Mouse (Mus musculus): ENCODE measurements around the gene Herc3.
"Not testable (repeated sequence)": the region's sequence is repeated elsewhere in the genome, so short reads cannot be mapped to it uniquely, and the experiment has no call there.

The Herc3 gene

DNA sequence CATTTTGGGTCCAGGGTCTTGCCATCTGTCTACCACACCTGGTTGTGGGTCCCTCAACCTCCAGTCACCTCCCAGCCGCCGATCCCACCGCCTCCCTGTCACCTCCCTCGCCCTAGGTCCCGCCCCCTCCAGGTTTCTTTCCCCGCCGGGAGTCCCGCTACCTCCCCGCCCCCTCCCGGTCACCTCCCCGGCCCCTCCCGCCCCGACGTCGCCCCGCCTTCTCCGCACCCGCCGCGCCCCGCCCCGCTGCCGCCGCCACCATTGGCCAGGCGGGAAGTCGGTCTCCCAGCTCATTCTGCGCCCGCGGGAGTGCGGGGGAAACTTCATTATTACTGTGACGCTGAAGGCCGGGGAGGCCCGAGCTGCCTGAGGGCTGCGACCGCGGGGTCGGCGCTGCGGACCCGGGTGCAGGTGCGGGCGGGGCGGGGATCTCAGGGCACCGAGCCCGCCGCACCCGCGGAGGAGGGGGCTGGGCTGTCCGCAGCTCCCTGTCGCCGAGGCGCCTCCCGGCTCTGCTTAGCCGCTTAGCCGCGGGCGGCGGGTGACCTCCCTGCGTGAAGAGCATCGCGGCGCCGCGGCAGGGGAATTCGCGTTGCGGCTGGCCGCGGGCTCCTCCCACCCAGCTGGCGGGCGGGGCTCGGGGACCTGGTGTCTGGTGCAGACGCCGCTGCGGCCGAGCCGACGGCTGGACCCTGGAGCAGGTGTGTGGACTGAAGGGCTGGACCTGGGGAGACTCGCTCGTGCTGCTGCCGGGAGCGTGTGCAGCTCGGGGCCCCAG lies at the start of gene Herc3:
Gene Herc3, plus strand, starts transcription at position 234 of the 778 bp plus-strand sequence.
- peak; percentile 82 for DNase-seq (ENCODE audit: low spot score)

- no peak for DNase-seq (ENCODE audit: low spot score)
These were observed 29.9 kb upstream of the Herc3 start for GRCm38 (mm10) chr6:58801394-58801793.

GRCm38 (mm10) chr6:58814381-58814780 lies 16.9 kb upstream of the Herc3 start:
- no peak for DNase-seq (ENCODE audit: low spot score)

DNA sequence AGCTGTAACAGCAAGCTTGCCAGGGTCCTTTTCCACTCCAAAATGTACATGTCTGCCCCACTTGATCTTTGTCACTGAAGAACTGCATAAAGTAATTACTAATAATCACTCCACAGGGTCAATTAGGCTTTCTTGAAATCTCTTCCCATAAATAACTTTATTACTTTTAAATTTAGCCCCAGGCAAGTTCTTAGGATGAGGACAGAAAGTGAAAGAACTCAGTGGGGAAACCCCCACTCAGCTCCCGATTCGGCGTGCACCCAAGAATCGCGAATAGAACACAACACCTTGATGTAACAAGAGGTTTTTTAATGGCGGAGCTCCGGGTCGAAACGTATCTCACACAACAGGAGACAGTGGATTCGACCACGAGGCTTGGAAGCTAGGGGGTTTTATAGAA lies 14.2 kb upstream of the Herc3 start:
- not testable (repeated sequence) for DNase-seq (ENCODE audit: low spot score)

DNA sequence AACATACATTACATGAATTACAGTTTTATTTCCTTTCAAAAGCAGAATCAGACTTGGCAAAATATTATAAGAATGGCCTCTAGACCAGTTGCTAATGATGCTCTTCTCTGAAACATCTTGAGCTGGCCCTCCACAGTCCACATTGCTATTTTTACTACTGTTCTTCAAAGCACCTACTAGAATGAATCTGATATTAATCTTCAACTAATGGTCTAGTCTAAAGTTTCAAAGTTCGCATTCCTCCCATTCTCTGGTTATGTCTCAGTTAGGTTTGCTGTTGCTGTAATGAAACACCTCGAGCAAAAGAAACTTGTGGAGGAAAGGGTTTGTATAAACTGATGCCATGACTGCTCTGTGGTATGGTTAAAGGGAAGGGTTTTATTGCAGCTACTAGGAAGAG lies 5.6 kb upstream of the Herc3 start:
- DNase-seq (ENCODE audit: low spot score), result no peak

GRCm38 (mm10) chr6:58826089-58826488 lies 5.2 kb upstream of the Herc3 start:
- DNase-seq (ENCODE audit: low spot score), result no peak

GRCm38 (mm10) chr6:58828582-58828981 lies 2.7 kb upstream of the Herc3 start:
- no peak for DNase-seq (ENCODE audit: low spot score)

GRCm38 (mm10) chr6:58830840-58831231 lies 429 bp upstream of the Herc3 start:
- no peak for DNase-seq (ENCODE audit: low spot score)

DNA sequence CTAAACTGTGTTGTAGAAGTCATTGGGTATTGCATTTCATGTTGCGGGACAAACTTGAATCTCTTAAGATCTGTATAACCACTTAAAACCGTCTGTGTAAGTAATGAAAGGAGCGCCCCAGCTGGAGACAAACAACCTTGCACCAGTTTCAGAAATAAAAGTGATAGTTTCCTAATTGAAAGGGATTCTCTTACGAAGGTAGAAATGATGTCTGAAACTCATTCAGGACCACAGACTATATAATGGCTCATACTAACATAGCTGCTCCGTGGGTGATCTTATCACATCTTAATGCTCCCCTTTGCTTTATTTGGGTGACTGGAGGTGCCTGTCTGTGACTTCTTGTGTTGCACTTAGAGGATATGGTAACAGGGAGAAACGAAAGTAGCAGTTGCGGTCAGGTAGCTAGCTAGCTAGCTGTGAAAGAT lies 1.3 kb downstream of the Herc3 start:
- no peak for DNase-seq (ENCODE audit: low spot score)

DNA sequence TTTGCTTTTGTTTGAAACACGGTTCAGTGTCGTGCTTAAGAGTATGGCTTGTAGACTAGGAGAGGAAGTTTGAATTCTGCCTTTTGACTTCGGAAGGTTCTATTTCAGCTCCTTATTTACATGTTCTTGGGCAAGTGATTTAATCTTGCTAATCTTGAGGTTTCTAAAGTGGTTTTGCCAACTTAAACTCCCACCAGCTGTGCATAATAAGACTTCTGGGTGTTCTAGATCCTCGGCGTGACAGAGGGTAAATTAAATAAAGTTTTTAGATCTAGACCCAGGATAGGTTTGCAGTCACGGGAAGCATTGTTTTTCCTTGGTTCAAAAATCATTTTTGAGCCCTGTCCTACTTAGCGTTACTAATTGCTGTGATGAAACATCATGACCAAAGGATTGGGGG lies 3.2 kb downstream of the Herc3 start:
- DNase-seq (ENCODE audit: low spot score), result no peak

DNA sequence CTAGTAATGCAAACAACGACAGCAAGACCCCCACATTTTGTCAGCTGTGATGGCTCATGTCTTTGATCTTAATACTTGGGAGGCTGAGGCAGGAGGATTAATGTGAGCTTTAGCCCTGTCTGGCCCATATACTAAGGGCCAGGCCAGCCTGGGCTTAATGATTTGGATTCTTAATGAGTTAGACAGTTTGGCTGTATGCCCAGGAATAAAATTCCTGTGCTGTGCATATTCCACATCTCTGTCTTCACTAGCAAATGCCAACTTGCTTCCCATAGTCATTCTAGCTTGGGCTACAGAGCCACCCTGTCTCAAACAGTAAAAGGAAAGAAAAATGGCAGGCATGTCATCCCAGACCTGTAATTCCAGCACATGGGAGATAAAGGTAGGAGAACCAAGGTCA lies 4.3 kb downstream of the Herc3 start:
- no peak for DNase-seq (ENCODE audit: low spot score)

DNA sequence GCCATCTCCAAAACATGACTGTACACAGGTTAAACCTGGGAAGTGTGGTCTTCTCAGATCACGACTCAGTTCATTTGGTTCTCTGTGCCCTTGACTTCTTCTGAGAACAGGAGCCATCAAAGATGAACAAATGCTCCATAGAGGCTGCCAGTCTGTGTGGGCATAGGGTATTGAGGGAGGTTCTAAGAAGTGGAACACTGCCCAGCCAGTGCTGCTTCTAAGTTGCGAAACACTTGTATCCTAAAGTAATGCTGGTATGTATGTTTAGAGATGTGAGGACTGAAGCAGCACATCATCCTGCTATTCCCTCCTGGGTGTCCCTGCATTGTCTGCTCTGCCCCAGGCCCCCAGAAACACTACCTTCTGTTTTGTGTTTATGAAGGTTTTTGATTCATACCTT lies 5.2 kb downstream of the Herc3 start:
- DNase-seq (ENCODE audit: low spot score), result no peak

GRCm38 (mm10) chr6:58837917-58838316 lies 6.7 kb downstream of the Herc3 start:
- DNase-seq (ENCODE audit: low spot score), result no peak

DNA sequence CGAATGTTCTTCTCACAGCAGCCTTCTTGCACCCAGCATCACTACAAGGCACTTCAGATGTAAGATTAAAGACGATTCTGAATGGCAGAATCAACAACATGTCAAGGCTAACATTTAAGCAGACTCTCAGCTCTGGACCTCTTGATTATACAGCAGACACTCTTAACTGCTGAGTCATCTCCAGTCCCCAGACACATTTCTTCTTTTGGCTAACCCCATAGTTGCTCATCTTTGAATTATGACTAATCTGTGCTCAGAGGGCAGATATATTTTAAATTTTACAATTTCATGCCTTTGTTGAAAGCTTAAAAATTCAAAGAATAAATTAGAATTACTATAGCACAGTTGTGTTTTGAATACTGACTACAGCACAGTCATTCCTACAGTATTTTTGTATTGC lies 9.9 kb downstream of the Herc3 start:
- no peak for DNase-seq (ENCODE audit: low spot score)

DNA sequence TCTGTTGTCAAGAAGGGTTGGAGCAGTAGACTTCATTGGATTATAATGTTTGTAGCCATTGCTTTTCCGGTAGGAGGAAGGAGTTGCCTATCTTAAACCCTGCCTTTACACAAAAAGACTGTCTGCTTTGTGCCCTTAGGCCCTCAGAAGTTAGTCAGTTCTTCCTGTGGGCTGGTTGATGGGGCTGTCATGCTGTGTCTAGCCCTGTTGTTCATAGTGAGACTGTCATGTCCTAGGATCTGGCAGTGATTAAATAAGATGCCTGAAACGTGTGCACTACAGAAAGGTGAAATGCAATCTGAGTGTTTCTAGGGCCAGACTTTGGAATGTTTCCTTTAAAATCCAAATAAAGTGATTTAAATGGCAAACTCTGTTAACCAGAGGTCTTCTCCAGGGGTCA lies 10.9 kb downstream of the Herc3 start:
- no peak for DNase-seq (ENCODE audit: low spot score)

GRCm38 (mm10) chr6:58843580-58843979 lies 12.3 kb downstream of the Herc3 start:
- no peak for DNase-seq (ENCODE audit: low spot score)

- DNase-seq (ENCODE audit: low spot score), result no peak
These were observed 13.0 kb downstream of the Herc3 start for GRCm38 (mm10) chr6:58844188-58844822.

GRCm38 (mm10) chr6:58846850-58847692 lies 15.8 kb downstream of the Herc3 start:
- no peak for DNase-seq (ENCODE audit: low spot score)

- DNase-seq (ENCODE audit: low spot score), result peak; percentile 67
These were observed 16.6 kb downstream of the Herc3 start for GRCm38 (mm10) chr6:58847836-58848235.

DNA sequence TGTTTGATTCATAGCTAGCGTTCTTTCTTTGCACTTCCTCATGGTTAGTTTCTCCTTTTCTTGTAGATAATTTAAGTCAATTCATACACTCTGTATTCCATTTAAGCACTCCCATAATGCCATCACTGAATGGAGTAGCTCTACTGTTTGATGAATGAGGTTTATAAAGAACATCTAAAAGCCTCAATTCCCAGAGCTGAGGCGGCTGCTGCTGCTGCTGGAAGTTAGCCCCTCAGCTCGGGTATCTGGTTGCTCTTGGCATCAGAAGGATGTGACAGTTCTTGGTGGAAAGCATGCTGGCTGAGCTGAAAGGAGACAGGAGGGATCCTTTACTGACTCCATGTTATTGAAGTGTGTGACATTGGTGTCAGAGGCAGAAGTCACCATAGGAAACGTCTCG lies 18.1 kb downstream of the Herc3 start:
- DNase-seq (ENCODE audit: low spot score), result no peak

DNA sequence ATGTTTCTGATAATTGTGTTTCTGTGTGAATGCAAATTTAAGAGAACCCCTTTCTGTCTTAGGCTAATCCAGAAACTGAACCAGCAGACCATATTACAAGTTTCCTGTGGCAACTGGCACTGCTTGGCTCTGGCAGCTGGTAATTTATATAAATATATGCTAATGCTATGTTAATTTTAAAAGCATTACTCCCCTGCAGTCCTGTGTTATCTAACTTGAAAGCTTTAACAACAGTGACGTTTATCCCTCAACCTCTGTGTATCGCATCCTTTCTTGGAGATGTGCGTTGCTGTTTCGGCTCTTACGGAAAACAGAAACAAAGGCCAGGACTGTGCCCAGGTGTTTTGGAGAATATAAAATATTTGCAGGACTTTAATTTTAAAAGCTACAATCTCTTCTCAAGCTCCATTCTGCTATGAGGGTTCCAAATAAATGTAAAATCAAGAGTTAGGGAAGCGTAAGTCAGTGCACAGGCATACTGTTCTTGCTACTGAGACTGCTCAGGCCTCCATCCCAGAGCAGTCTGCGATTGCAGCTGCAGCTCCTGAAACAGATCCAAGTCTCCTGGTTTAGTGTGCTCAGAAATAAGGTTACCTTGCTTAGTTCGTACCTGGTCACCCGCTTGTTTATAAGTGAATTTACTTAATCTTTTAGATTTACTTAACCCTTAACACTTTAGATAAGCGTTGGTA lies 24.6 kb downstream of the Herc3 start:
- no peak for DNase-seq (ENCODE audit: low spot score)

DNA sequence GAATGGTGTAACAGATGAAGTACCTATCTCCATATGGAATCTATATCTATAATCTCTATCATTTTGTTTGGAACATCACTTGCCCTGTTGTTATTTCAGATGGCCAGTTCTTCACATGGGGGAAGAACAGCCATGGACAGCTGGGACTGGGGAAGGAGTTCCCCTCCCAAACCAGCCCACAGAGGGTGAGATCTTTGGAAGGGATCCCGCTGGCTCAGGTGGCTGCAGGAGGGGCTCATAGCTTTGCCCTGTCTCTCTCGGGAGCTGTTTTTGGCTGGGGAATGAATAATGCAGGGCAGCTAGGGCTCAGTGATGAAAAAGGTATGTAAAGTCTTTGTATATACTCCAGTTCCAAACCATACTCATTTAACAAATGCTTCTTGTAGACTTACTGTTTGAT lies 25.2 kb downstream of the Herc3 start:
- DNase-seq (ENCODE audit: low spot score), result no peak
